Comparison of ENCODE assay signal across 8 mouse cellular contexts in genomic region chr6:47919646-47920446, GRCm38 (mm10). TPM values are rescaled to one million over a fixed set of nuclear protein-coding genes. Genes with fewer than 3 reads are reported as not detected.
DNase-seq lines count a peak whose midpoint lies in the region; ATAC-seq and TF ChIP-seq lines count a peak whose summit lies in the region.

No protein-coding gene starts in this region.

- H3K27me3 ChIP-seq in thymus, adult 2 months (ENCODE audit: control insufficient read depth, insufficient read depth, low read length): no peaks in the 10 kb centered on the region
- no peaks in the 10 kb centered on the region for H3K27me3 ChIP-seq in liver, embryonic 15.5 days

- H3K4me1 ChIP-seq in thymus, adult 2 months (replicated peaks; ENCODE audit: control insufficient read depth, insufficient read depth, low read length): peaks cover 4% of the 10 kb centered on the region; the same call in 1 of the 2 replicates
- peaks cover 56% of the 10 kb centered on the region for H3K4me1 ChIP-seq in liver, embryonic 15.5 days (replicated peaks)

- TF ChIP-seq POLR2A in thymus, adult 2 months (IDR thresholded peaks at IDR 0.05; ENCODE audit: control insufficient read depth, extremely low read depth, insufficient read depth, low read length, poor library complexity): no peak

- peak overlapping the region; percentile 79 for H3K4me3 ChIP-seq in thymus, adult 2 months (ENCODE audit: control insufficient read depth, insufficient read depth, low read length)
- H3K4me3 ChIP-seq in liver, embryonic 15.5 days (replicated peaks): peak overlapping the region; percentile 85

- H3K9ac ChIP-seq in liver, embryonic 15.5 days: peak overlapping the region; percentile 89

- no peaks in the 10 kb centered on the region for H3K9me3 ChIP-seq in liver, embryonic 15.5 days (replicated peaks)

- peak overlapping the region; percentile 66 for H3K4me2 ChIP-seq in liver, embryonic 15.5 days

- no peaks in the 10 kb centered on the region for H3K36me3 ChIP-seq in thymus, adult 2 months (ENCODE audit: control insufficient read depth, insufficient read depth, low read length)
- H3K36me3 ChIP-seq in liver, embryonic 15.5 days (replicated peaks): no peaks in the 10 kb centered on the region; the same call in 1 of the 2 replicates

- TF ChIP-seq CTCF in thymus, adult 2 months (IDR thresholded peaks at IDR 0.05; ENCODE audit: borderline replicate concordance, control insufficient read depth, extremely low read depth, insufficient read depth, low read length, poor library complexity): no peak

- no peak overlapping the region for H3K27ac ChIP-seq in thymus, adult 2 months (ENCODE audit: control insufficient read depth, insufficient read depth, low read length)
- peak overlapping the region; percentile 99 for H3K27ac ChIP-seq in liver, embryonic 15.5 days (replicated peaks)

- DNase-seq in cerebellum, adult 18-20 months: no peak
- DNase-seq in thymus, adult 2 months: no peak
- no peak for DNase-seq in thymus, postnatal 10 days (ENCODE audit: low spot score in 2 of 2)
- DNase-seq in frontal cortex, postnatal 25 days (ENCODE audit: low spot score in 2 of 2): no peak
- no peak for DNase-seq in right cerebral cortex, postnatal 10 days (ENCODE audit: low spot score in 2 of 2)

- 31% methylated on average over 11 of the region's 11 CpGs for WGBS in thymus, adult 2 months
- WGBS in liver, embryonic 15.5 days (ENCODE audit: insufficient replicate concordance): 29% methylated on average over 11 of the region's 11 CpGs

- 0 out of 2 replicates have a peak, but pooled peaks have one; percentile 13 for ATAC-seq in cerebellum, adult (ENCODE audit: insufficient number of reproducible peaks, low FRiP score, low TSS enrichment)
- ATAC-seq in liver, embryonic 15.5 days (ENCODE audit: insufficient read depth): peak; percentile 9
- ATAC-seq in inflammation-experienced regulatory T-cells, adult 6 months: no peak

RNA-seq across cellular contexts. Expression of gene Zfp212, which starts 0.4 kb away (rescaled TPM):
- polyA plus RNA-seq in thymus, adult 2 months (2012; rRNA removed): 25.3 and 26.4 TPM in 2 replicates
- 5.3 and 6.0 TPM in 2 replicates for polyA plus RNA-seq in liver, embryonic 15.5 days (2015; fragmentation: Nextera tagmentation; extraction: Ambion mirVana)
- 10 to 100 TPM; 13.3 to 16.0 (median 13.6) TPM for polyA plus RNA-seq in inflammation-experienced regulatory T-cells, adult 6 months (2017; shearing (Covaris generic))

RNA-seq across cellular contexts. Expression of gene Zfp956, which starts 33.3 kb away (rescaled TPM):
- polyA plus RNA-seq in thymus, adult 2 months (2012; rRNA removed): 35.6 and 38.4 TPM in 2 replicates
- 2.2 and 3.5 TPM in 2 replicates for polyA plus RNA-seq in liver, embryonic 15.5 days (2015; fragmentation: Nextera tagmentation; extraction: Ambion mirVana)
- 10 to 100 TPM; 14.0 to 31.5 (median 28.4) TPM for polyA plus RNA-seq in inflammation-experienced regulatory T-cells, adult 6 months (2017; shearing (Covaris generic))

RNA-seq across cellular contexts. Expression of gene Zfp282, which starts 42.8 kb away (rescaled TPM):
- 13.8 and 15.0 TPM in 2 replicates for polyA plus RNA-seq in thymus, adult 2 months (2012; rRNA removed)
- 2.6 and 3.1 TPM in 2 replicates for polyA plus RNA-seq in liver, embryonic 15.5 days (2015; fragmentation: Nextera tagmentation; extraction: Ambion mirVana)
- polyA plus RNA-seq in inflammation-experienced regulatory T-cells, adult 6 months (2017; shearing (Covaris generic)): 1 to 10 TPM; 2.2 to 2.7 (median 2.6) TPM
